Mouse (Mus musculus) layer of hippocampus, adult 9-11 months (tissue): Measurements from ENCODE around the gene Nat8l.
A peak's percentile ranks its signal among the peaks of the same experiment; 100 is the strongest.
"Not testable (repeated sequence)": the region's sequence is repeated elsewhere in the genome, so short reads cannot be mapped to it uniquely, and the experiment has no call there.

Experiments used
- DNase-seq: peaks from one replicate; pipeline ENCODE4 v3.0.0; 2022

The Nat8l gene

GRCm38 (mm10) chr5:33995843-33996693 lies at the start of gene Nat8l:
Gene Nat8l, plus strand, starts transcription at chr5:33995984.
- peak; percentile 91 for DNase-seq

- DNase-seq: not testable (repeated sequence)
Measured at GRCm38 (mm10) chr5:33947035-33947434, 48.7 kb upstream of the Nat8l start.

GRCm38 (mm10) chr5:33948314-33948713 lies 47.5 kb upstream of the Nat8l start:
- DNase-seq: no peak

GRCm38 (mm10) chr5:33953471-33954185 lies 42.2 kb upstream of the Nat8l start:
- no peak for DNase-seq

GRCm38 (mm10) chr5:33954354-33954753 lies 41.4 kb upstream of the Nat8l start:
- DNase-seq: peak; percentile 76

GRCm38 (mm10) chr5:33955868-33956267 lies 39.9 kb upstream of the Nat8l start:
- no peak for DNase-seq

GRCm38 (mm10) chr5:33959382-33959781 lies 36.4 kb upstream of the Nat8l start:
- no peak for DNase-seq

- DNase-seq: no peak
Measured at GRCm38 (mm10) chr5:33974736-33975135, 21.0 kb upstream of the Nat8l start.

GRCm38 (mm10) chr5:33976267-33976666 lies 19.5 kb upstream of the Nat8l start:
- no peak for DNase-seq

- DNase-seq: no peak
Measured at GRCm38 (mm10) chr5:33982731-33983259, 13.0 kb upstream of the Nat8l start.

- peak; percentile 89 for DNase-seq
Measured at GRCm38 (mm10) chr5:33983309-33984121, 12.3 kb upstream of the Nat8l start, which contains the start of gene Gm1673. Gene Gm1673, plus strand, starts transcription at chr5:33983433.

- DNase-seq: peak; percentile 57
Measured at GRCm38 (mm10) chr5:33994671-33995625, 836 bp upstream of the Nat8l start.

- no peak for DNase-seq
Measured at GRCm38 (mm10) chr5:33996694-33997045, 886 bp downstream of the Nat8l start.

GRCm38 (mm10) chr5:33997051-33997741 lies 1.4 kb downstream of the Nat8l start:
- DNase-seq: peak; percentile 62

- DNase-seq: no peak
Measured at GRCm38 (mm10) chr5:33997829-33998504, 2.2 kb downstream of the Nat8l start.

- no peak for DNase-seq
Measured at GRCm38 (mm10) chr5:33998505-33998877, 2.7 kb downstream of the Nat8l start.

- no peak for DNase-seq
Measured at GRCm38 (mm10) chr5:33999466-34000090, 3.8 kb downstream of the Nat8l start.

GRCm38 (mm10) chr5:34000809-34001208 lies 5.0 kb downstream of the Nat8l start:
- DNase-seq: no peak

GRCm38 (mm10) chr5:34001401-34001800 lies 5.6 kb downstream of the Nat8l start:
- no peak for DNase-seq

- DNase-seq: no peak
Measured at GRCm38 (mm10) chr5:34002636-34003035, 6.9 kb downstream of the Nat8l start.
